Mouse (Mus musculus) left cerebral cortex, postnatal 4 days (tissue): Measurements from ENCODE around the gene Ntrk2. TPM values are rescaled to one million over a fixed set of nuclear protein-coding genes. Genes with fewer than 3 reads are reported as not detected.

ENCODE experiments used
- DNase-seq: peaks from one replicate; pipeline ENCODE4 v3.0.0-alpha.2; 2022
- intact Hi-C: fragments of 180-260 bp; cut with DNase I; formaldehyde crosslinking; loops from one replicate; pipeline ENCODE4 v1.15.1; 2025
- total RNA-seq, 2 experiments: library from RNA; stranded (reverse); gene quantifications; 2 replicates each; pipeline ENCODE4 v1.2.3; 2021

Gene Ntrk2
- total RNA-seq, 2 experiments from 2014 or later, result 288 to 312 TPM

DNA sequence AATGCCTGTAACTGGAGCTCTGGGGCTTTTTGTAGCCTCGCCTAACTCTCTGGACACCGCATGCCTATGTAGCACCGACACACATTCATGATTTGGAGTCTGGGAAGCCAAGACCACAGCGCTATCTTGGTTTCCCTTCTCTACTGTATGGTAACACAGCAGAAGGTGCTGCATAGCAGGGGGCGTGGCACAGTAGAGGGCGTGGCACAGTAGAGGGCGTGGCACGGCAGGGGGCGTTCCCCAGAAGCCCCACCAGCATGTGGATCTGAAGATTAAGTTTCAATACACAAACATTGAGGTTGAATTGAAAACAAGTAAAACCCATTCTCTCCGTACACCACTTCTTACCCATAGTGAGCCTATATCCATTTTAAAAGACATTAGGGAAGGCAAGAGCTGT is 115.3 kb downstream of the Ntrk2 start:
- intact Hi-C loops, result no loop called here
- no peak for DNase-seq

DNA sequence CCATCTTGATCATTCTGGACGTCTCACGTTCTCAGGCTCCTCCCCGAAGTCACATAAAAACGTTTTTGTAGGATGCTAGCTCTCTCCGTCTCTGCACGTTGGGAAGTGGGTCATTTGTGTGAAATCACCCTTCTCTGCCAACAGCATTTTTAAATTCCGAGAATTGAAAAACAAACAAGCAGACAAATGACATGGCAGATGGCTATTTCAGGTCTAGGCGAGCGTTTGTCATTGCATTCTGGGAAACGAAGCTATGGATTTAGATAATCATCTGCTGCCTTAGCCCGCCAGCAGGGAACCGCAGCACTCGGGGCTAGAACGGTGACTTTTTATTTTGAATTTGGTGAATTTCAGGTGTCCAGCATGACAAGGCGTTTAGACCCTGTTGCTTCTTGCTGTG is 115.8 kb downstream of the Ntrk2 start:
- no peak for DNase-seq
- intact Hi-C loops, result no loop called here

DNA sequence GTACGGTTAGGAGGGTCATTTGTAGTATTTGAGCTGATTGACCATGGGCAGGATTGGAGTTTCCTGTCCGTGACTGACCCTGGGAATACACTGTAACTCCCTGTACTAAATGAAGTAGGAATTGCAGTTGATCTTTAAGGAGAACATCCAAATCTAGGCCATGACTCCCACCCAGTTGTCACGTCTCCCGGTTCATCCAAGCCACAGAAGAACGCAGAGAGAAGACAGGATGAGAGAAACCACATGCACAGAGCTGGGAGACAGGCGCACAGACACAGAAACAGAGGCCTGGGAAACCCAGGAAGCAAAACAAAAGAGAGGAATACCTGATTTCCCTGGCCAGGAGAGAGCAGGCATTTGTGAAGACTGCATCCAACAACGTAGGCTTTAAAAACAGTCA is 117.1 kb downstream of the Ntrk2 start:
- DNase-seq, result no peak
- intact Hi-C loops, result no loop called here

DNA sequence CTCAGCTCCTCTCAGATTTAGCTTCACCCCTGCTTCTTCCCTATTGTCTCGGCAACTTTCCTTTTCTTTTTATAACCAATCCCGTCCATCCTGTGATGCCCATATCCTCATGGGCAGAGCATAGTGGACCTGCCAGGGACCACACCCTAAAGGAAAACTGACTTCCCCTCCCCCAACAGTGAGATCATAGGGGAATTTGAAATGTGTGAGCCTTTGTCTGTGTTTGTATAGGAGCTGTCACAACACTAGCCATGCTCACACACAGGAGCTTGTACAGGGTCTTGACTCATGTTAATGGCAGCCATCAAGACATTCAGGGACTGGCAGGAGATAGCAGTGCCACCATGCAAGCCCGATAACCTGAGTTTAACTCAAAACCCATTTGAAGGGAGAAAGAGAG is 118.1 kb downstream of the Ntrk2 start:
- intact Hi-C loops, result no loop called here

DNA sequence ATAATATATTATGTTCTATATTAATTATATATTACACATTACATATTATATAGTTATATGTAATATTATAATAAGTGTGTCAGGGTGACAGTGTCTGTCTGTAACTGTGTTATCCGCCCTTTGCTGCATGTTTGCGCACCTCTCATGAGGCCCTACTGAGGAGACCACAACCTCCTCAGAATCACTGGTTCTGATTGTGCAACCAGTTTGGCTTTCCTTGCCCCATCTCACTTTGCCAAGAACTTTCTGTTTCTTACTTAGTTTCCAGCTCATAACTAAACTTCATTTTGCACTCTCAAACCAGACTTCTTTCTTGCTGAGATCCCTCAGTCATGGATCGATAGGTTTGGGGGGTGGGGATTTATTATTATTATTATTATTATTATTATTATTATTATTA is 120.8 kb downstream of the Ntrk2 start:
- intact Hi-C loops, result no loop called here
- no peak for DNase-seq

More for the DNA sequence above, 118.1 kb downstream of the Ntrk2 start:
- DNase-seq, result no peak

DNA sequence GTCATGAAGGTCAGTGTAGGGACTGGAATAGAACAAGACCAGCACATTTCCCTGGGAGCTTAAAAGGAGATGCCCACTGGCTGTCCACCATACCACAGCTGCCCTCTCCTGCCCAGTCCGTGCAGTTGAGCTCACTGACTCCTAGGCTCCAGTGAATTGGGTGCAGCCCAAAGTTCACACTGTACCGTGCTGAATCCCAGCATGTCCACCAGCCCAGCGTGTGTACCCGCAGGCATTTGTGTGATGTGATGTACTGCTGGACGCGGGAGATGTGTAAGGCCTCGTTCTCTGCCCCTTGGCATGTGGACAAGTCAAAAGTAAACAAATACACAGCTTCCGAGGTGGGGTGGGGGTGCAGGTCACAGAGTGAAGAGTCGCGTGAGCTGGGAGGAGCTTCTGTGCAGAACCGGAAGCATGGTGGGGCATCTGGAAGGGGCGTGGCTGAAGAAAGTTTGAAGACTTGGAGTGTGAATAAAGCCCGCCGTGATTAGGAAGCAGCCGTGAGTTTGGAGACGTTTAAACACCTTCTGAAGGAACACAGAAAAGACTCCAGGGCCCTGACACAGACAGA is 121.4 kb downstream of the Ntrk2 start:
- intact Hi-C loops, result no loop called here
- DNase-seq, result no peak

DNA sequence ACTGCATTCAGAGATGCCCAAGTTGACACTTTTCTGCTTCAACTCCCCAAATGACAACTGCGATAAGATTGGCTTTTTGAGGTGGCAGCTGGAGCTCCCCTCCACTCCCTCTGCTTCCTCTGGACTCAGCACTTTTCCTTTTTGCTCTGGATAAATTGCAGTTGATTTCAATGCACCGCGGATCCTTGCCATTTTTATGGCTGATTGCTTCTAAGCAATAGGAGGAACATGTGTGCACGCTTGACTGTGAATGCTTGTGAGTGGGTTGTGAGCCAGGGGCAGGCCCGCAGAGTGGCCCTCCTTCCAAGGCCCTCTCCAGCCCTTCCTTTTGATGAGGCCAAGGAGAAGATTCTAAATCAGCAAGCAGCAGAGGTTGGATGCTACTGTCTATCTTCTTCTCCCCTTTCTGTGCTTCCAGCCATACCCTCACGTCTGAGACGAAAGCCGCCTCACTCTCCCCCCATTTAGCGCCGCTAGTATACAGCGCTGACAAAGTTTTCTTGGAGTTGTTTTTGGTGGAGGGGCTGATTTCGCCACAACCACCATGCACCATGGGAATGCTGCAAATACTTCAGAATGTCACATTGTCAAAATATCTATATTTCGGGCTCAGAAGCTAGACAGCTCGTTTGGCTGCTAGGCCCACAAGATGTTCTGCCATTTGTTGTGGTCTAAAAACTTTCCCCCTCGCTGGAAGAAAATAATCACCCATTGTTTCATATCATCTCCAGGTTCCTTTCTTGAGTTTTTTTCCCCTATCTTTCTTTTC is 122.5 kb downstream of the Ntrk2 start:
- intact Hi-C loops, result no loop called here
- DNase-seq, result peak; percentile 53

DNA sequence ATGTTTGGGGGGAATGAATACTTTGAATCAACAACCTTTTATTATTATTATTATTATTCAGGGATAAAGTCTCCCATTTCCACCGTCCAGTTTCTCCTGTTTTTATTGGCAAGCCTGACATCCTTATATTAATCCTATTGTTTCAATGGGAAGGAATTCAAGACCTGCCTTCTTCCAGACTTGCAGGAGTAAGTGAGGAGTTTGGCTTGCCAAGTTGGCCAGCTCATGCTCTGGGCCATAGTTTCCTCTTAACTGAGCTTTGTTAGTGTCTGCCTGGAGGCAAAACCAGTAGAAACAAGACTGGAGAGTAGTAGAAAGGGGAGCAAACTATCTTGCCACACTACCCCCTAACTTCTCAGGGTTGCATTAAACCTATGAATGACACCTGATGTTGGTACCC is 123.8 kb downstream of the Ntrk2 start:
- DNase-seq, result no peak

DNA sequence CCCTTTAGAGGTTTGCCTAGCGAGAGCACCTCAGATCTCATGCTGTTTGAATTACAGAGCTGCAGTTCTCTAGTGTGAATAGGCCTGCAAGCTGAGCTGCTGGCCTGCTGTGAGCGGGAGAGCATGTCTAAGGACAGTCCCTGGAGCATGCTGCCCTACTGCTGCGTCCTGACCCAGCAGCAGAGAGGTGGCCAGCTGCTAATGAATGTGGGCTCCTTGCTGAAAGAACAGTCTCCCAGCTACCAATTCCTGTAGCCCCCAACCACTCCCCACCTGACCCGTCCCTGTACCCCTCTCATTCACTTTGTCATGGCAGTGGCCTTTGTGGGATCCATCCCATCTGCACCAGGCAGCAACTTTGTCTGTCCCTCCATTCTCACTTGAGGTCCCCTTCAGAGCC is 126.8 kb downstream of the Ntrk2 start:
- intact Hi-C loops, result no loop called here
- no peak for DNase-seq

More for the DNA sequence above, 123.8 kb downstream of the Ntrk2 start:
- intact Hi-C loops, result no loop called here

DNA sequence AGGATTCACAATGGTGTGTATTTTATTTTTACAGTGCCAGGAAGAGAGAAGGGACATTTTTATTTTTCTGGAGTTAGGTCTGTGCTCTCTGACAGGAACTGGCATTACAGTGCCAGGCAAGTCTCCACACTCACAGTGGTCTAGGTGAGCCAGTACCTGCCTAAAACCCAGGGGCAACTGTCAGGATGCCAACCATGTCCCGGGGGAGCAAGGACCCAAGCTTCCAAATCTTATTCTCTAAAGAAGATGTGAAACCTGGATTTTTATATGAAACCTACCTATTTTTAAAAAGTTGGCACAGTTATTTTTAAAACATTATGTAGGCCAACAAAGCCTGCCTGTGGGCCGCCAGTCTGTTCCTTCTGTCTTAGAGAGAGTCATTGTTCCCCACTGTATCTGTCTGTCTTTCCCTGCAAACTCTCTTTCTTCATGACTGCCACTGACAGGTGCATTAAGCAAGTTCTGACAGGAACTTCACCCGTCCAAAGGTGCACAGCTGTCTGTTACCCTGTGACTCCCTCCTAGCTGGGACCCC is 128.3 kb downstream of the Ntrk2 start:
- intact Hi-C loops, result no loop called here
- DNase-seq, result no peak

DNA sequence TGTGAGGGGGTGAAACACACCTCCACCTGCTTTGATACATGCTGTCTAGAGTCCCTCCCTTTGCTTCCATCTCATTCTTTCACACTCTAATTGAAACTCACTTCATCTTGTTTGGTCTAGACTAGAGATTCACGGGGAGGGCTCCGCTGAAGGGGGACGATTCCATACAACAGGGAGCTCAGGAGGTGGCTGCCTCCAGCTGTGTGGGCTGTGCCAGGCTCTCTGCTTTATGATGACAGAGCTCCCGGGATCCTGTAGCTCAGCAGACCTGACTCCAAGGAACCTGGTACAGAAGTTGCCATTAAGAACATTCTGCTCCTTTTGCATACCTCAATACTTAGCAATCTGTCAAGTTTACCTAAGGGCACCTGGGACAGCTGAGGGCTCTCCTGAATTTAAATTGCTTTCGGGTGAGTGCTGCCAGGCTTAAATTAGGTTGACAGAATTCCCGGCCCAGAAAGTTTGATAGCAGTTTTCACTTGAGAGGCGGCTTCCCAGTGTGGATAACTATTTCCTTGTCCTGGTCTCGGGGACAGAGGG is 129.7 kb downstream of the Ntrk2 start:
- intact Hi-C loops, result no loop called here
- DNase-seq, result no peak

DNA sequence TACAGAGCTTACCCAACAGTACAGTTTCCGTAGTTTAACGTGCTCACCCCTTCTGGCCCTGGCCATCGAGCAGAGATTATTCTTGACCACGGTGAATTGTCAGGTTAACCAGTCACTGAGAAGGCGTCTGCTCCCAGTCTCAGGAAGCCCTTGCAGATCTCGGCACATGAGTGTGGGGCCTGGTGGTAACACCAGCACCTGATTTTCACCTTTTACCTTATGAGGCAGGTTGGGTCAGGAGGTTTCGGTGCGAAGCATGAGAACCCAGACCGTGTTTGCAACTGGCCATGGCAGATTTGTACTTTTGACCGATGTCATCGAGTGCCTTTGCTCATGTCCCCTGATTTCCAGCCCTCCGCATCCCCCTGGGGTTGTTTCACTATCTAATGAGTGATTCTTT is 131.5 kb downstream of the Ntrk2 start:
- no peak for DNase-seq
- intact Hi-C loops, result no loop called here

DNA sequence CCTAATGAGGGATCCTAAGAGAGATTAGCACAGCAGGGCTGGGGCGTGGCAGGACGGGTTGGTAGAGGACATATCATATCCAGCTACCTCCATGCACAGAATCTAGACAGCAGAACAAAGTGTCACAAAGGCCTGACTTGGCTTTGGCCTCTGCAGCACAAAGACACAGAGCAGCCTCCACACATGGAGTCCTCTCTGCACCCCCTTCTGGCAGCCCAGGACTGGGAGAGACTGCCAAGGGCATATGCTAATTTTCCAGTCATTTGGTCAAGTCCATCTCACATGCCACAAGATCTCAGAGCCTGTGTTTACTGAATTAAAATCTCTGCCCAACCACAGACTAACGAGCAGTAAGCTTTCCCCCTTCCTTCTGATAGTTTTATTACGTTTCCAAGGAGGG is 132.1 kb downstream of the Ntrk2 start:
- peak; percentile 85 for DNase-seq

DNA sequence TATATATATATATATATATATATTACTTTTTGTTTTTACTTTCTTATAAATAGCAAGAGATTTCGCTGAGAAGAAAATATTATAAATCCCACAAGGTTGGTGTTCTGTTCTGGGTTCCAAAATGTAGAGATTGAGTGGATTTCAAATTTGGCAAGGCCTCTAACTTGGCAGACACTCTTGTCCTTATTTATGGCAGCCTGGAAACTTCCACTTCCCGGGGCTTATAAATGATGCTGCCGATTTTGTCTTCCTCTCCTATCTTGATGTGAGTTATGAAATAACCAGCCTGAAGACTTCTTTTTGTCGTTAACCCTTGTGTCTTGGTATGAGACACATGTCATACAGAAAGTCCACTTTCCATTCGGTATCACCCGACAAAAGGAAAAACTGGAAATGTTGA is 133.8 kb downstream of the Ntrk2 start:
- intact Hi-C loops, result no loop called here
- no peak for DNase-seq

More for the DNA sequence above, 132.1 kb downstream of the Ntrk2 start:
- intact Hi-C loops, result no loop called here

DNA sequence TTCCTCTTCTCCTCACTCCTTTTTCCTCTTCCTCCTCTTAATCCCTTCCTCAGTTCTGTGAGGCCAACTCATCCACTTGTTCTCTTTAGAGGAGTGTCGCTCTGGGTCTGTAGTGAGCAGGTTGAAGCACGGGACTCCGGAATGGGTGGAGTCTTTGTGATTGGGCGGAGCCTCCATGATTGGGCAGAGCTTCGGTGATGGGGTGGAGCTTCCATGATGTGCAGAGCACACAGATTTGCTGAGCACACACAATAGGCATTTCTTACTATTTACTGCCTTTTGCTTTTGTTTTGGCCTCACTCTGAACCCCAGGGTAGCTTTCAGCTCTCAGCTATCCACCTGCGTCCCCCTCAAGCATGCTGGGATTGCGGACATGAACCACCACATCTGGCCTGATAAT is 134.4 kb downstream of the Ntrk2 start:
- no peak for DNase-seq
- intact Hi-C loops, result no loop called here

DNA sequence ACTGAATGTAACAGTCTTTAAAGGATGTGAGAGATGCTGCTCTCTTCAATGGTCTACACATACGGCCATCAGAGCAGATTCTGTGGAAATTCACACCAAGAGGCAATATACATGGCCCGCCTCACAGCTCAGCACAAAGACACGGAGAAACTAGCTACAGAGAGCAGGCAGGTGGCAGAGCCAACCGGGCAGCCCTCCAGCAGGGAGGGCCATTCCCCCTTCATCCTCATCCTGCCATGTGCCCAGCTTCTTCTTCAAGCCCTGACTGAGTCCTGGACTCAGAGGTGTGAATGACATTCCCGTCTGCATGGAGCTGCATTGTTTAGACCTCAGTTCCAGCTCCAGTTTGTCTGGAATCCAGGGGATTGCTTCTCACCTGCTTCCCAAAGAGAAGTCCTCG is 139.4 kb downstream of the Ntrk2 start:
- DNase-seq, result peak; percentile 31
- intact Hi-C loops, result no loop called here

DNA sequence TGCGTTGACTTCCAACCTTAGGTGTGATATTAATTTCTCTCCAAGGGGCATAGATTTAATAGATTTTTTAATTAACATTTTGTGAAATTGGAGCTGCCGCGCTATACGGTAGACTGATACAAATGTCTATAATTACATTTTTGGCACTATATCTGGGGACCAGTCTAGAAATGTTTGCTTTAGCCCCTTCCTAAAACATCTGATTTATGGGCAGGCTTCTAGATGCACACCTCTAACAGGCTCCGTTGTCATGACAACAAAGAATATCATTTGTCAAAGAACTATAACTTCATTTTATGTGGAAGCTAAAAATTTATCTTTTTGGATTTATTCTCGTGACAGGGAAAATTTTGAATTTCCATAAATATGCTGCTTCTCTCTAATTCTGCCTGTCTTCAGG is 140.2 kb downstream of the Ntrk2 start:
- no peak for DNase-seq
- intact Hi-C loops, result no loop called here

DNA sequence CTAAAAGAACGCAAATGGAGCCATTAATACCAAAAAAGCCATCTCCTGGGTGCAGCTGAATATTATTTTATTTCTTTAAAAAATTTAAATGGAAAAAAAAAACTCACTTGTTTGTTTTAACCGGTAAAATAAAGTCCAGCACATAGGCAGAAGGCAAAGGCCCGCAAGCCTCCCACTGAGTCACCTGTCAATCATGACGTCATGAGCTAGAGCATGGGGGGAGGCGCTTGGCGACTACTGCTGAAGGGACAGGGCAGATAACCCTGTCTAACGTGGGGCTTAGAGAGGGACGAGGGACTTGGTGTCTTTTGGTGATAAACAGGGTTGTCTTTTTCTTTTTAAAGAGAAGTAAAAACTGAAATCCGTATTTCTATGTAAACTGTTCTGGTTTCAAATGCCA is 140.7 kb downstream of the Ntrk2 start:
- DNase-seq, result peak; percentile 51
- intact Hi-C loops, result no loop called here

DNA sequence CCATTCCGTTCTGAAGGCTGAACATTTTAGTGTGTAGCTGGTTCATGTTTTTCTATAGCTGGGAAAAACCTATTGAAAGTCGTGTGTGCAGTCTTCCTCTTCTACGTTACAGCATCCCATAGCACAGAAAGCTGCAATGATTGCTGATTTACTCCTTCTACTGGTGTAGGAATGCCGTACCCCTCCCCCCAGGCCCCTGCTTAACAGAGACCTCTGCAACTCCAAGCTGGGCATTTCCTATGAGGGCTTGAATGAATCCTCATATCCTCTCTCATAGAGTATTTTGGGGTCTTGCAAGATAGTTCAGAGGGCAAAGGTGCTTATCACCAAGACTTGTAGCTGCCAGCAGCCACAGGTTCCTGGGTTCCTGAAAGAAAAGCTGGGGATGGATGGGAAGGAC is 148.0 kb downstream of the Ntrk2 start:
- DNase-seq, result no peak
- intact Hi-C loops, result no loop called here

DNA sequence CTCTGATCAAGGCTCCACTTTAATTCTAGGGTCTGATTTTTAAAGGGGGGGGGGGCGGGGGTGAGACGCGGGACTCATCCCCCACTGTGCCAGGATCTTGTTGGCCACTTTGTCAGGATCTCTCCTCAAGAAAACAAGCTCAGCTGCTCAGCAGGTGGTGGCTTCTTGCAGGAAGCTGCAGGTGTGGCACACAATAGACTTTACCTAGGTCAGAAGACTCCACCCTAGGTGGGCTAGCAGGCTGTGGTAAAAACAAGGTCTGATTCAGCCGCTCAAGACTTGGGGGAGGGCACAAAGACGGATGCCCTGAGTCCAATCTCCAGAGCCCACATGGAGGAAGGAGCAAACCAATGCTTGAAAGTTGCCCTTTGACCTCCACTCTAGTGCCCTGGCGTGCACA is 148.4 kb downstream of the Ntrk2 start:
- DNase-seq, result no peak
- intact Hi-C loops, result no loop called here

DNA sequence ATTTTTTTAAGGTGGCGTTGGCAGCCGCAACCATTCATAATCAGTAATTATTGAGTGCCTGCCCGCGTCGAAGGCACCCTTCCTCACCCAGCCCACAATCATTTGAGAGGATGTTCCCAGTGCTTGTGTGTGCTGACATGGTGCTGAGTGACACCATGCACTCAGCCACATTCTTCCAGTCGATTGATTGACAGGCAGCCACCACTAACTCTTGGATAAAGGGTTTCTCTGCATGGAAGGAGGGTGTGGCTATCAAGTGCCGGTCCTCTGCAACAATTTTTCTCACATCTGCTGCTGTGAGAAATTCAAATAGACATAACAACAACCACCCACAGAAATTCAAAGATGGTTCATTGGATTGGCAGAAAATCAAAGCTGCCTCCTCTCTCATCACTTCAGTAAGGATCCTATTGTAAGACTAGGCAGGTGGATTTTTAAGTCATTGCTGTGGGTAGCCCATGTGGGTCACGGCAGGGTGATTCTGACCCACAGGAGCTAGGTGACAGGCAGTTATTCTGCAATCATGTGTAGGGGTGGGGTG is 148.9 kb downstream of the Ntrk2 start:
- DNase-seq, result no peak

More for the DNA sequence above, 148.9 kb downstream of the Ntrk2 start:
- intact Hi-C loops, result no loop called here
